Mouse (Mus musculus) myocyte (in vitro differentiated cells): ENCODE data around the gene Dse.

Source experiments
- MAX ChIP-seq: IDR thresholded peaks from one replicate; pipeline ENCODE4 v1.6.1; 2011; ENCODE audit warnings: low read depth, mild to moderate bottlenecking, control low read depth
- MYOD1 ChIP-seq, 3 experiments: IDR thresholded peaks; one replicate each; pipeline ENCODE4 v1.6.1; 2011; ENCODE audit warnings: control low read depth in 2 of 3, low read depth in 2 of 3, mild to moderate bottlenecking in 2 of 3, moderate library complexity in 1 of 3; ENCODE audit not compliant: insufficient read length in 2 of 3, control insufficient read depth in 1 of 3
- MYOG ChIP-seq, 3 experiments: IDR thresholded peaks; one replicate each; pipeline ENCODE4 v1.6.1; 2011; ENCODE audit warnings: control low read depth in 2 of 3, low read depth in 2 of 3, mild to moderate bottlenecking in 2 of 3; ENCODE audit not compliant: insufficient read length in 2 of 3, control insufficient read depth in 1 of 3, insufficient read depth in 1 of 3
- POLR2A ChIP-seq: IDR thresholded peaks from one replicate; pipeline ENCODE4 v1.6.1; 2011; ENCODE audit warnings: low read depth, mild to moderate bottlenecking, control low read depth, moderate library complexity; ENCODE audit not compliant: insufficient read length
- USF1 ChIP-seq: IDR thresholded peaks from one replicate; pipeline ENCODE4 v1.6.1; 2011; ENCODE audit warnings: low read depth, mild to moderate bottlenecking, control low read depth, moderate library complexity

DNA sequence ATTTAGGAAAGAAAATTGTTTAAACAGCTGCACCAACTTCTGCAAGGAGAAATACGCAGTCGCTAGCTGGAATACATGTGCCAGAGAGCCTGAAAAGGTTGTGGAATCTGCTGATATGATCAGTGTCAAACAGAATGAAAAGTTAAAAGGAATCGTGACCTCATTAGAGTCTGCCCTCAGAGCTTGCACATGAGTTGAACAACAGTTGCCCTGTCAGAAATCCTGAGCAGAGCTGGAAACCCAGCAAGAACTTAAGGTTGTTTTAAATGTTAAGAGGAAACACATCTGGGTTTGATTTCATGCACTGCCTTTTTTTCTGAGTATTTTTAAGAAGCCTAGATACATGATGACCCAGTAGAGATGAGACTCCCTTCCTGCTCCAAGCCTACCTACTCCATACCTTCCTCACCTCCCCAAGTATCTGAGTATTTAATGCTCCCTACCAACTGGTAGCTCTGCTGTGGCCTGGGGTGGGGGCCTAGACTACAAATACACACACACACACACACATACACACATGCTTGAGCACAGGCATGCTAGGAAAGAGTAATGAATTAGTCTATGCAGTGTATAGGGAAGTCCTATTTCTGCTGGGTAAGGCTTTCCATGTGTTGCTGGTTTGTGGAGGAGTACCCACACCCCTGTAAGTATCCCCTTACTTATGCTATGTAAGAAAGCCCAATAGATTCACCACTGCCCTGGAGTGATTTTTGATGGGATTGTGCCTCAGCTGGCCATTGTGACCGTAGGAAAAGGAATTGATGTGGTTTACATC, 95.4 kb downstream of the Dse start:
- no peak for TF ChIP-seq POLR2A
- TF ChIP-seq USF1, result no peak
- TF ChIP-seq MYOD1 (IDR thresholded peaks at IDR 0.05; ENCODE audit: control insufficient read depth in 1 of 3, insufficient read length in 2 of 3, low read depth in 2 of 3), result no peak
- no peak for TF ChIP-seq MAX
- TF ChIP-seq MYOG (IDR thresholded peaks at IDR 0.05; ENCODE audit: control insufficient read depth in 1 of 3, insufficient read depth in 1 of 3, insufficient read length in 2 of 3, low read depth in 2 of 3), result no peak
